Mouse (Mus musculus) liver, embryonic 14.5 days (tissue): ENCODE data around the gene Prkar2a.

Source experiments
- CTCF ChIP-seq: IDR thresholded peaks from 2 replicates; pipeline ENCODE4 v1.5.1; 2016; ENCODE audit warnings: antibody characterized with exemption, low read depth, control low read depth
- EP300 ChIP-seq: IDR thresholded peaks from 2 replicates; pipeline ENCODE4 v1.6.1; 2016; ENCODE audit warnings: antibody characterized with exemption, low read depth

- TF ChIP-seq CTCF (no peak), EP300 (no peak)
Measured at GRCm38 (mm10) chr9:108707212-108707611, 18.1 kb downstream of the Prkar2a start.
